Mouse (Mus musculus) spleen, postnatal 36 days (tissue): Measurements from ENCODE around the gene Zfp46.

Experiments used
- DNase-seq, 2 experiments: peaks; one replicate each; pipeline ENCODE4 v3.0.0; 2022; ENCODE audit warnings: low spot score in 2 of 2, mixed read lengths in 1 of 2

Zfp46 gene

DNA sequence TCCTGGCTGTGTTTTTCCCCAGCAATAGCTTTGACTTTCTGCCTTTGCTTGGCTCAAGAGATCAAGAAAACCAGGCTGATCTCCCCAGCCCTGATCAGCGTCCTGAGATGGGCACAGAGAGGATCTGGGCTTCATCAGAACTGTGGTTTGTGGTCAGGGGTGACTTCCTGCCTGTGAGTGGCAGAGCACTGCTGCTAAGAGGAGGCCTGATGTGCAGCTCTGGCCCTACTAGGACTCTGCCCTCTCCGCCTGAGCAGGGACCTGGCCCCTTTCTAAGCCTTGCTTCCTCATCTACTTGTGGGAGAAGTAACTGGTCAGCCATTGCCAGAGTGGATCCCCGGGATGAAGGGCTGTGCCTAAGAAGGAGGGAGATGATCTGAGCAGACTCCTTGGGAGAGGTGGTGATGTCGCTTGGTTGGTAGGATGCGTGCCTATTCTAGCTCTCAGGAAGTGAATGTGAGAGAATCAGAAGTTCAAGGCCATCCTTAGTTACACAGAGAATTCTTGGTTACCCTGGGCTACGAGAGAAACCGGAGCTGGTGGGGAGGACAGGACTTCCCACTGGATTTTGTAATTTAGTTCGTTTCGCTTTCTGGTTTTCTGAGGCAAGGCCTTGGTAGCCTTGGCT lies 17.7 kb upstream of the Zfp46 start:
- peak; percentile 86 to 88 for DNase-seq

DNA sequence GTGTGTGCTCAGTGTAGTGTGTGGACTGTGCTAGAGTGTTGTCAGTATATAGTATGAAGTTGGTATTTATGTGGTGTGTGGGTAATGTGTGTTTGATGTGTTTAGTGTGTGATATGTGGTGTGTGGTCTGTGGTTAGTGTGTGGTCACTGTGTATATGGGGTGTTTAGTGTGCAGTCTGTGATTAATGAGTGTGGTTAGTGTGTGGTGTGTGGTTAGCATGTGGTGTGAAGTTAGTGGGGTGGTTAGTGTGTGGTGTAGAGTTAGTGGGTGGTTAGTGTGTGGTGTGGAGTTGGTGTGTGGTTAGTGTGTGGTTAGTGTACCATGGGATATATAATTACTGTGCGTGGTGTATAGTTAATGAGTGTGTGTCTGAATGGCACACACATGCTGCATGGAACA lies 15.6 kb upstream of the Zfp46 start:
- no peak for DNase-seq

DNA sequence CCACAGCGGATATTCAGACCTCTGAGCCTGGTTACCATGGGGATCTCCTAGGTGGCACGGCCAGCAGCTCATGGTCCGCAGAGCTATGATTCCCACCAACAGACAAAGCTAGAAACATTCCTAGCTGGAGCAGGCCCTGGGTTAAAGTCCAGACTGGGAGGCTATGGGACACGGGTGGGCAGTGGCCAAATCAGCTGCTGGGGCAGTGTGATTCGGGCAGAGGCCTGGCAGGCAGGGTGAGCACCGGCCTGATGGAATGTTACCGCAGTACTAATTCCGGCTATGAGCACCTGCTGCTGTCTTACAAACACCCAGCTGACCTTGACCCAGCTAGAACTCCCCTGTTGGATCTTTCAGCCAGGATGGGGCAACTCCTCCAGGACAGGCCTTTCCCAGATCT lies 13.8 kb upstream of the Zfp46 start:
- no peak for DNase-seq

DNA sequence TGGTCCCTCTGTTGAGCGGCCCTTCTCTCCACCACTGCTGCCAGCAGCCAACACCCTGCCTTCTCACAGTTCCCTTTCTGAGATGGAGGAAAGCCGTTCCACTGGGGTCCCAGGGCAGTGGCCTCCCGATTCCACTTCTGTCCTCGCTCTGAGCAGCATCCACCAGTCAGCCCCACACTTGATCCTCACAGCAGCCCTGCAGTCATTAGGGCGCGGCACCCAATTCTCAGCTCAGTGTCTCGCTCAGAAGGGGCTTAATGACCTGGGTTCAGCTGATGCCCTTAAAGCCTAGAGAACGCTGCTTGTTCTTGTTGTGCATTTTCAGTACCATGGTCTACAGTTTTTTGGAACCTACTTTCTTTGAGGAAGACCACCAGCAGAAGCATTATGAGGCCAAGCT lies 3.4 kb upstream of the Zfp46 start:
- no peak for DNase-seq

DNA sequence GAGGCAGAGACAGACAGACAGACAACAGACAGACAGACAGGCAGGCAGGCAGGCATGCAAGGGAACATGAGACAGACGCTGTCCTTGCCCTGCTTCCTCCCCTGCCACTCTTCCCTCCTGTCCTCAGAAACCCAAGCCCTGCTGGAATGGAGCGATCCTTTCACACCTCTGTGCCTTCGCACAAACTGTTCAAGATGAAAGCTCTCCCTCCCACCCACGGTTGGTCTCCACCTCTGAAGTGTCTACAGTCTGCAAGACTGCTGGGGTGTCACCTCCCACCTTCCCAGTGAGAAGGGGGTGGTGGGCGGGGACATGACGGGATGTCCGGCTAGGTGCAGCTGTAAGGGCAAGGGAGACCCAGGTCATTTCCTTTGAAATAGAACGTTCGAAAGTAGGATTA lies 2.9 kb upstream of the Zfp46 start:
- no peak for DNase-seq

DNA sequence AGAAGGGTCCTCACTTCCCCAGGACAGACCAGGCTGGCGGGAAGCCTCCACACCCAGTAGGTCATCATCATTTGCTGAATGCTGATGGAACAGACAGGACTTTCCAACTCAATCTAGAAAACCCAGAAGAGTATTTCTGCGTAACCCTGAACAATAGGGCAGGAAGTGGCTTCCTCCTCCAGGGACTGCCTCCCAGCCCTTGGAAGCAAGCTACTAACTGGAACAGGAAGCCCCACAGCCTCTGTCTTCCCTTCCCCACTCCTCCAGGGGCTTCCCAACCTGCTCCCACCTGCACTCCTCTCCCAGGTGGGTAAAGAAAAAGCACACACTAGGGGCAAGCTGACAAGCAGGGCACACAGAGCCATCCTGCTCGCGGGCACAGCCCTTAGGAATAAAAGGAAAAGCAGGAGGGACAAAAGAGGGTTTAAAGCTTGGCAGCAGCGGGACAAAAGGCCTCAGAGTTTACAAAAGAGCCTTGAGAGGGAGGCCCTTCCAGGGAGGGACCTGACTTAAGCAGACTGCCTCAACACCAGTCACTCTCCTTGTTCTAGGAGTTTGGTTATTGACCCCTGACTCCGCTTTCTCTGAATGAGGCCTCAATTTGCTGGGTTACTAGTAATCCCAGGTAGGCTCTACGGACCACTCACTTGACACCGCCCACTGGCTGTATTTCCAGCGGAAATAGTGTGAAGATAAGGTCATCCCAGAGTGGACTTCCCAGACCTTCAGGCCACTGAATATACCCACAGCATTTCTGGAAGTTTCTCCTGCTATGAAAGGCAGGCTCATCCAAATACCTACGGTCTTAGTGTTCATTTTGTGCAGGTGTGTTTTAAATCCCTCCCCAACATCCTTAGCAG lies 1.6 kb upstream of the Zfp46 start:
- no peak for DNase-seq

DNA sequence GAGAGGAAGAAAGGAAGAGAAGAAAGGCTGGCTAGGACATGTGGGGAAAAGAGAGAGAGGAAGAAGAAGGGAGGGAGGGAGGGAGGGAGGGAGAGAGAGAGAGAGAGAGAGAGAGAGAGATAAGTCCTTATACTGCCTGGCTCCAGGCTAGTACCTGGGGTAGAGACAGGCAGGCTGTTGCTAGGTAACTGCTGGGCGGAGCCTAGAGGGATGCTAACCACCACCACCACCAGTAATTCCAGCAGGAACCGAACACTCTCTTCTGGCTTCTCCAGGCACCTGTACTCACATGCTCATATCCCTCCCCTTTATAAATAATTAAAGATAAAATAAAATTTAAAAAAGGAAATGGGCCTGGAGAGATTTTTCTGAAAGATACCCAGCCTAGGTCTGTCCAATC lies 700 bp upstream of the Zfp46 start:
- no peak for DNase-seq

DNA sequence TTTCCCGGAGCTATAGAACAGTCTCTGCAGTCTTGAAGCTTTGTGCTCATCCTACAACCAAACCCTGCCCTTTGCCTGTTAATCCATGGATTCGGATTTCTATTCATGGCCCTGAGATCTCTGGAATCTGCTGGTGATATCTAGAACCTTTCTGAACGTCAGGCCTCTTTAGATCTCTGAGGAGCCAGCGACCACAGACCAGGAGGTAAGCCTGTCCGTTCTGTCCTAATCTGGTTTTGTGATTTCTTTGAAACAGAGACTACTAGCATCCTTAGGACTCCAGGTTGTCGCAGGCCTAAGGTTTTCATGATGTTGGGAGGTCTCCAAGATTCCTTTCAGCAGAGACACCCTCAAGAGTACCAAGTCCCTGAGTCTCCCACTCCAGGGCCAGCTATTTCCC lies 408 bp downstream of the Zfp46 start:
- DNase-seq: no peak

DNA sequence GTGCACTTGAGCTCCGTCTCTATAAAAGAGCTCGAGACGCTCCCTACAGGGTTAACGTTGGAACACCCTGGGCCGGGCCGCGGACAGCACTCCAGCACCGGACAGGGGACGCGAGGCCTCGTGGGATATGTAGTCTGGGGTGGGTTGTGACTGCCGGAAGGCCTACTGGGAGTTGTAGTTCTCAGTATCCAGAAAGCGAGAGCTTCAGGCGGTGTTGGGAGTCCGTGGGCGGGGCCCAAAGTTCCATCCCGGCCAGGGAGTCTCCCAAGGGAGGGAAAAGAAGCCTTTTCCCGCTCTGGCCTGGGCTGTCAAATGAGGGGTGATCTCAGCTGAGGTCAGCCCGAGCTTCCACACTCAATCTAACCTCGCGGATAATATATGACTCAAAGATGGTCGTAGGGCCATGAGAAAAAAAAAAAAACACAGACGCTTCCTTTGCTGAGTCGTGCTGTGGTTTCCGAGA lies 896 bp downstream of the Zfp46 start:
- DNase-seq: peak; percentile 94 to 95

DNA sequence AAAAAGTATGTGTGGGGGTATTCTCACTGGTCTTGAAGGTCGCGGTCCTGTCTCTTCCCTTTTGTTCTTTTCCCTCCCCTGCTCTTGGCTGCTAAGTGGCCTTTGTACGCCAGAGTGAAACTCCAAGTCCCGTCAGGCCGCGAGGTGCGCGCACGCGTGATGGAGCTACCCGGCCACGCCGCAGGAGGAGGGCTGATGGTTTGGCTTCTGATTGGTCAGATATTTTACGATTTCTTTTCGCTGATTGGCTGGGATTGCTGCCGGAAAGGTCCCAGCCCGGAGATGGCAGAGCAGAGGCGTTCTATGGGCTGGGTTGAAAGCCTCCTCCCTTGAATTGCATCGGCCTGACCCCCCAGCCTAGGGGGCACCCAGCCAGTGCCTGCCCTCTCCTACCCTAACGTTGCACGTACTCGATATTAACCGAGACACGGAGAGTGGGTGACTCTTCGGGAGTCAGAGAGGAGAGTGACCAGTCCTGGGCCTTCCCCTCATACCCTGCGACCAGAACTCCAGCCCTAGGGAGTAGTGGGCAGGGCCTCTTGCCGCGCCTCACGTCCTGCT lies 1.4 kb downstream of the Zfp46 start:
- DNase-seq: peak; percentile 97 to 98

DNA sequence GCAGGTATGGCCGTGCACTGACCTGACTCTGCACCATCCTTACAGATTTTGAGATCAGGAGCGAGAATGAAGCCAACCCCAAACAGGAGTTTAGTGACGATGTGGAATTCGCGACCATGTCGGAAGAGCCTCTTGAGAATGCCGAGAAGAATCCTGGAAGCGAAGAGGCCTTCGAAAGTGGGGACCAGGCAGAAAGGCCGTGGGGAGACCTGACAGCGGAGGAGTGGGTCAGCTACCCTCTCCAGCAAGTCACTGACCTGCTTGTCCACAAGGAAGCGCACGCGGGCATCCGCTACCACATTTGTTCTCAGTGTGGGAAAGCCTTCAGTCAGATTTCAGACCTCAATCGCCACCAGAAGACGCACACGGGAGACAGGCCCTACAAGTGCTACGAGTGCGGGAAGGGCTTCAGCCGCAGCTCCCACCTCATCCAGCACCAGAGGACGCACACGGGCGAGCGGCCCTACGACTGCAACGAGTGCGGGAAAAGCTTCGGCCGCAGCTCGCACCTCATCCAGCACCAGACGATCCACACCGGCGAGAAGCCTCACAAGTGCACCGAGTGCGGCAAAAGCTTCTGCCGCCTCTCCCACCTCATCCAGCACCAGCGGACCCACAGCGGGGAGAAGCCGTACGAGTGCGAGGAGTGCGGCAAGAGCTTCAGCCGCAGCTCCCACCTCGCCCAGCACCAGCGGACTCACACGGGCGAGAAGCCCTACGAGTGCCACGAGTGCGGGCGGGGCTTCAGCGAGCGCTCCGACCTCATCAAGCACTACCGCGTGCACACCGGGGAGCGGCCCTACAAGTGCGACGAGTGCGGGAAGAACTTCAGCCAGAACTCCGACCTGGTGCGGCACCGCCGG lies 5.7 kb downstream of the Zfp46 start:
- no peak for DNase-seq

DNA sequence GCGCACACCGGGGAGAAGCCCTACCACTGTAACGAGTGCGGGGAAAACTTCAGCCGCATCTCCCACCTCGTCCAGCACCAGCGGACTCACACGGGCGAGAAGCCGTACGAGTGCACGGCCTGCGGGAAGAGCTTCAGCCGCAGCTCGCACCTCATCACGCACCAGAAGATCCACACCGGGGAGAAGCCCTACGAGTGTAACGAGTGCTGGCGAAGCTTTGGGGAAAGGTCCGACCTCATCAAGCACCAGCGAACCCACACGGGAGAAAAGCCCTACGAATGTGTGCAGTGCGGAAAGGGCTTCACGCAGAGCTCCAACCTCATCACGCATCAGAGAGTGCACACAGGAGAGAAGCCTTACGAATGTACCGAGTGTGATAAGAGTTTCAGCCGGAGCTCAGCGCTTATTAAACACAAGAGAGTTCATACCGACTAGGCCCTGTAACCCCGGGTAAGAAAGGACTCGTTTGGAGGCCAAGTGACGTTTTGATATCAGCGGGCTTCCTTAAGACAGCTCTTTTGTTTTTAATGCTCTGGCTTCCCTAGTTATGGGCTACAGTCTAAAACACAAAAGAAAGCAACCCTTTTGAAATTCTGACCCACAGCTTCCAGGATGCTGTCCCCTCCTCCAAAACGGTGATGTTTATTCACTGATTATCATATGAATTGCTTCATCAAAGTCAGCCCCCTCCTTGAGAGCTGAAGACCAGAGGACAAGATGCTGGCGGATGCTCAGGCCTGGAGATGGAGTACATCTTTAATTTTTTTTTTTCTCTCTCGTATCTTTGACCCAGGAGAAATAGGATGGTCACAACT lies 6.5 kb downstream of the Zfp46 start:
- DNase-seq: no peak

DNA sequence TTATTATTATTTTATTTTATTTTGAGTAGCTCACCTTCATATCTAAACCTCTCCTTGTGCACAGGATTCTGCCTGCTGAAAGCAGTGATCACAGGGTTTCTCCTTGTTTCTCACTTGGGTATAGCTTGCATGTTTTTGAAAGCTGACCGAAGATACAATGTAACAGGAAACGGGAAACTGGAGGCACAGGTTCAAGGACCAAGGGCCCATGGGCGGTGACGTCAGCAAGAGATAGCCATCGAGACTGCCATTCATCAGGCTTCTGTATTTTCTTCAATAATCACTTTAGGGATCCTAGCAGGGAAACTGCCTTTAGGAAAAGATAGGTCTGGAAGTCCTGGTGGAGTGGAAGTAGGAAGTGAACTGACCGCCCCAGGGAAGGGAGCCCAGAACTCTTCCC lies 7.2 kb downstream of the Zfp46 start:
- DNase-seq: no peak

DNA sequence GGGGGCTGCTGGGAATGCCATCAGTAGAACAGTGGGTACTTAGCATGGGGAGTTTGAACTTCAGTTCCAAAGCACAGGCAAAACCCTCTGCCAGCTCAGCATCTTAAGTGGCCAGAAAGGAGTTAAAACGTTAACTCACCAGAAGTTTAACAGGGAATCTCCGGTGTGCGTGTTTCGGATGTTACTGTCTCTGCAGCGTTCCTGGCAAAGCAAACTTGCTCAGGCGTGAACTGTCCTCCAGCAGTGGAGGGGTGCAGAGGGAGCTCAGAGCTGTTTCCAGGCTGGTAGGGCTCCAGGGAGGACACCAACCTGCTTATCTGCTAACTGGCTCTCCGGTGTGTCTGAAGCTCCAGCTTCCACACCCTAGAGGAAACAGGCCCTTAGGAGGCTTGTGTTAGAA lies 11.5 kb downstream of the Zfp46 start:
- no peak for DNase-seq

DNA sequence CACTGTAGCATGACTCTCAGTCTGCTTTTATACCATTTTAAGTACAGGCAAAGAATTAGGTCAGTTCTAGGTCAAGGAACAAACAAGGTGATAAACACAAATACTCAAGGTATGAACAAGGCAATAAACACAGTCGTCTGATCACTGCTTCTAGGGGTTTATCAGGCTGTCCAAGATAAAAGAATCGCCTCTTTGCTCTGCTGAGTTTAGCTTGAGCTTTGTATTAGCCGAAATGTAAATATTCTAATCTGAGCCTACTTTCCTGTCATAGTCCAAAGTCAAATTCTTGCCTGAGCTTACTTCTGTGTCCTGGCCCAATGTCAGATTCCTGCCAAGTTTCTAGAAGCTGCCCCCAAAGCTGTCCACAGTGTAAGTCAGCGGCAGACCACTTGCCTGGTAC lies 18.0 kb downstream of the Zfp46 start:
- no peak for DNase-seq

DNA sequence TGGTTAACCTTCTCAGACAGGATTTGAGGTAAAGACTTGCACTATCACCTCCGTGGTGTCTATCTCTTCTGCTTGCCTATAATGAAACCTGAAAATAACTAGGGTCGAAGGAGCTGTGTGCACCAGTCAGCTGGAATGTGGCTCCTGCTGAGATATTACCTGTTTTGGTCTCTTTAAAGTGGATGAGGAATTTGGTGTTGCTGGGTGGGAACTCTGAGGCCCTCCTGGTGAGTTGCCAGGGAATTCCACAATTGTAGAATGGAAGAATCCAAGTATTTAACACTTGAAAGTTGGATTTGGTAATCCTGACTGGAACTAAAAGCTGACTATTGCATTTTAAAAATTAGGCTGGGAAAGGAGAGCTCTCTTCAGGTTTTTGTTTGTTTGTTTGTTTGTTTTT lies 19.7 kb downstream of the Zfp46 start:
- no peak for DNase-seq

DNA sequence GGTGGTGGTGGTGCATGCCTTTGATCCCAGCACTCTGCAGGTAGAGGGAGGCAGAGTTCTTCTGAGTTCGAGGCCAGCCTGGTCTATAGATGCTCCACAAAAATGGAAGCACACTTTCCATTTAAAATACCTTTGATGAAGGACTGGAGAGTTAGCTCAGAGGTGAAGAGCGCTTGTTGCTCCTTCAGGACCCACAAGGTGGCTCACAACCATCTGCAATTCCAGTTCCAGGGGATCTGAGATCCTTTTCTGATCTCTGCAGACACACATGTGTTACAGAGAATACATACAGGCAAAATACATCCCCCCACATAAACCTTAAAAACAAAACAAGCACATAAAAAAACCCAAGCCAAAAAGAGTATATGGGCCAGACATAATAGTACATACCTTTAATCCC lies 23.9 kb downstream of the Zfp46 start:
- no peak for DNase-seq

DNA sequence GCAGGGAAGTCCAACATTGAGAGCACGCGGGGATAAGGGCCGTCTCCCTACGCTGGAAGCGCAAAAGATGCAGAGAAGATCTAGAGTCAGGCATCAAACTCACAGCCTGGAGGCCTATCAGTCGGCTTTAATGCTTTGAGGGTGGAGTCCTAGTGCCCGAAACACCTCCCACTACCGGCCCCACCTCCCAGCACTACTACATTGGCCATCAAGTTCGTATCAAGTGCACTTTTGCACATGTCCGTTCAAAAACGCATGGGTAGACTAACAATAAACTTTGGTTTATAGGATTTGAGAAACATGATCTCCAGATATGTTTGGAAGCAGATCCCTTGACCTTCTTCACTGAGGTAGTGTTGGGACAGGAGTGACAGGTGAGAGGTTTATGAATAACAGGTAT lies 25.3 kb downstream of the Zfp46 start:
- peak; percentile 76 to 78 for DNase-seq

DNA sequence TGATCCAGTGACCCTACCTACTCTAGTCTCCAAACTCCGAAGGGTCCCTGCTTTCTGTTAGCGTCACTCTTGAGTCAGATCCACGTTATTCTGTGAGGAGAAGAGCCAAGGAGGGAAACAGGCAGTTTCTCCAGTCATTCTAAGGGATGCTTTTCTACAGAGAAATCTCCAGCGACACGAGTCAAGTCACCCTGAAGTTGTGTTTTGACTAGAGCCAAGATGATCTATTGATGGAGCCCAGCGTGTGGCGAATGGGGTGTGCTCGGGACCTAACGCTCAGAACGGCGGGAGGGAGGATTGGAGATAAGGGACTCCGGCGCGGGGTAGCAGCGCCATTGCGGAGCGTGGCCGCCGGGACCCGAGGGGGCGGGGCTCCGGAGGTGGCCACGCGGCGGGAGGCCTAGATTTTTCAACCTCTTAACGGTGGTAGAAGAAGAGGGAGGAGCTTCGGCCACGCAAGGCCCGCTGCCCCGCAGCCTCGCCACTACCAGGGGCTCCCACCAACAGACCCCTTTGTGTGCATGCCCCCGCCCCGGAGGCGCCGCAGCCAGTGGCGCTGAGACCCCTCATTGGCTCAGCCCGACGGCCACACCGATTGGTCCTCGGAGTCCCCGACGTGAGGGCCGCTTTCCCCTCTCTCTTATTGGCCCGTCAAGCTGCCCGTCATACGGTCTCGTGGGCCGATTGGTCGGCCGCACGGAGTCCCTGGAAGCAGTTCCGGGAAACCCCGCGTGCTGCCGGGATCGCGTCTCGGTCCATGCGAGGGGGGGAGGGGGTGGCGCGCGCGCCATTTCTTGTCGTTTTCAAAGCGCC lies 26.0 kb downstream of the Zfp46 start, which contains the start of gene Hnrnpr:
TSS of gene Hnrnpr (plus strand) at position 714 of the 813 bp plus-strand sequence.
- peak; percentile 98 for DNase-seq
